Mouse (Mus musculus) layer of hippocampus, adult 8-10 months (tissue): Measurements from ENCODE around the gene Phf21a. TPM values are rescaled to one million over a fixed set of nuclear protein-coding genes. Genes with fewer than 3 reads are reported as not detected.

Experiments
- DNase-seq, 2 experiments: peaks; one replicate each; pipeline ENCODE4 v3.0.0; 2022; ENCODE audit warnings: low spot score in 2 of 2
- microRNA-seq, 2 experiments: library from miRNA; unstranded; fragments of <30 nt; microRNA quantifications; one replicate each; pipeline ENCODE4 v1.2.0; 2022
- total RNA-seq, 4 experiments: library from RNA; stranded (reverse); gene quantifications; 2 replicates each; pipeline ENCODE4 v1.2.4; 2022

Gene Phf21a
- total RNA-seq, 4 experiments from 2014 or later: 139 to 167 (median 156) TPM

DNA sequence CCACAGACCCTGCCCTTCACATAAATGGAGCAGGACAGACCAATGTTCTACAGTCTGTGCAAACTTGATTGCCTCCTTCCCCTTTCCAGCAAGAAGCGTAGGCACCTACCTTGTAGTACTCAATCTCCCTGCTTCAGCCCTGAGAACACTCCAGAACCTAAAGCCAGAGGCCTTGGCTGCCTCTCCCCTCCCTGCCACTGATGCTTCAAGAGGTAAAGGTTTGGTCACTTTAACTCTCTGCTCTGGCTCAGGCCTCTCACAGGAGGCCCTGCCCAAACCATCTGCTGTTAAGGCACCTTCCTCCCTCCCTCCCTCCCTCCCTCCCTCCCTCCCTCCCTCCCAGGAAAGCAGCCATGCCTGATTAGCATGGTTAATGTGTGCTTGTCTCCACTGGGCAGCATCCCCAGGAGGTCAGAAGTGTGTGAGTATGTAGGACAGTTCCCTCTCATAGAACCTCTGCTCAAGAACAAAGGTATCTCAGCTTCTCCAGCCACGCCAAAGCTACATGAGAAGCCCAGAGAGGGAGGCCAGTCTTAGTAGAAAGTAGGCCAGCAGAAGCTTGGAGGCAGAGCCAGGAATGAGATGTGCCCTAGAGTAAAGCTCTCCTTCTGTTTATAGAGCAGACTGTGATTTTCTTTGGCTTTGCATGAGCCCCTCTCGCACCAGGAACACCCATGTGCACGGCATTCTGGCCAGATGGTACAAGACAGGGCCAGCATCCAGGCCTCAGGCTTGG lies 309.8 kb downstream of the Phf21a start:
- DNase-seq: no peak

DNA sequence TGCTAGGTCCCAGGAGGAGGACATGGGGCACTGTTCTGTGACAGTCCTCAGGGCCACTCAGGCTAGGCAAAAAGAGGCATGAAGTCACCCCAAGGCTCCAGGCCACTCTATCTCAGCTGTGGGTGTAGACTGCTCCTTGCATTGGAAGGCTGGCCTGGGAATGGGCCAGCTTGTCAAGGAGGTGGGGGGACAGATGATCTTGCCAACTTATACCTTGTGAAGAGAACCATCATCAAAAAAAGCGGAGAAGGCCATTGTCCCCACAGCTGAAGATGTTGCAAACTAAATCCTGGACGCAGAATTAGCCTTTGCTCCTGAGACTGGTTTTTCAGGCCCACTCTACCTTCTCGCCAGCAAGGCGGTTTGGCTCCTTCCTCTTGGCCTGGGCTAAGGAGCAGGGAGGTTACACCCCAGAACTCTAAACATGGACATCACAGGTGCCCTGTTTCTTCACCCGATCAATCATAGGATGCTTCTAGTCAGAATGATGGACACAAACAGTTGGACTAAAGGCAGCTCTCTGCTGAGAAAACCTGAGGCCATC lies 310.9 kb downstream of the Phf21a start:
- no peak for DNase-seq

DNA sequence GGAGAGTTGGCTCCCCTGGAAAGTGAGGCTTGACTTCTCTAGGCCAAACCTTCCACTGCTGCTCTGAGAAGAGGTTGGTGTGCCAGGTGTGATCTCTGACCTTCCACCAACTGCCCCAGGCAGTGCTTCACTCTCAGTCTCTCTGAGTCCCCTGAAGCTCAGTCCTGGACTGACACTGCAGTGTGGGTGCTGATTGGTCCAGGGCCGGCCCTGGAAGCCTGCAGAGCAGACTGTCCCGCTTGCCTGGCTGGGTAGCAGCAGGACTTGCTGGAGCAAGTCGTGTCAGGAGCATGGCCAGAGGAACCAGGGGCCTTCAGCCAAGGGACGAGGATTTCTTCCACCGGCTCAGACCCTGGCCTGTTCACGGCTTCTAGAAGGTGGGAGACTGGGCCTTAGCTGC lies 311.8 kb downstream of the Phf21a start:
- no peak for DNase-seq

DNA sequence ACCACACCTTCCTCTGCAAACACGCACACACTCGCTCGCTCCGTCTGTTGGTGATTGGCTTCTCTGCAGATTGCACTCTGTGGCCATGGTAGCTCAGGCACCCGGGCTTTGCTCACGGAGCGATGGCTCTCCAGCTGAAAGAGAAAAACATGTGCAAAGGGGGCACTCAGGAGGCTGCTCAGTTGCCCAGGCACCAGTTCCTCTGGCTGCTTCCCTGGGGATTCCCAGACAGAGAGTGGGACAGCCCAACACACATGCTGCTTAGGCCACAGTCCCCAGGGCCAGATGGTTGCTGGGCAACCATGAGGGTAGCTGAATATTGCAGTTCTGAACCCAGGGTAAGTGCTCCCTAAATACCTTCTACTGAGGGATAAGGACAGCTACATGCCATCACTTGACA lies 312.8 kb downstream of the Phf21a start:
- DNase-seq: no peak

DNA sequence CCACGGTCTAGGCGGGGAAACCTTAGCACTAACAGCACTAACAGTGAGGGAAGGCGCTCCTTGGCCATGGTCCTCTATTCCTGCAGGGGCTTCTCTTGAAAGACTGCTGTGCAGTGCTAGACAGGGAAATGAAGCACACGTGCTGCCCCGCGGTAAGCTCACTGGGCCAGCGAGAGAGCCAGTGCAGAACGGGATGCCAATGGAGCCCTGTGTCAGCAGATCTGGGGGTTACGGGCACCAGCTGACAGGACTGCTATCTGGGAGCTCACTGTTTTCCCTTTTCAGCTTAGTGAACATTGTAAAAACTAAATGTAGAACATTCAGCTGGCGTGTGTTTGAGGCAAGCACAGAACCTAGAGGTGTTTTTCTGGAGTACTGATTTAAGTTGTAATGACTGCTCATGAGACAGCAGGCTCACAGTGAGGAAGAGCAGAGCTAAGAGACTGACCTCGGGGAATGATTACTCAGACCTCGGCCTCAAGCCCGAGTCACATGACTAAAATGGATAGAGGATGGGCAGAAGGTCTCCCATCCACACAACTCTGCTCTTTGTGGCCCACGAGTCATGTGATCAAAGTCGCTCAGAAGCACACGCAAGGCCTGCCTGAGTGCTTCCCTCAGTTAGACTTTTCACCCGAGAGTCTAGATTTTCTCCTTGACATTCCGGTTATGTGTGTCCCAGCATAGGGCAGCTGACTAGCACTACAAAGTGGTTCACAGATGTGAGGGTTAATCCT lies 315.6 kb downstream of the Phf21a start:
- DNase-seq: no peak

DNA sequence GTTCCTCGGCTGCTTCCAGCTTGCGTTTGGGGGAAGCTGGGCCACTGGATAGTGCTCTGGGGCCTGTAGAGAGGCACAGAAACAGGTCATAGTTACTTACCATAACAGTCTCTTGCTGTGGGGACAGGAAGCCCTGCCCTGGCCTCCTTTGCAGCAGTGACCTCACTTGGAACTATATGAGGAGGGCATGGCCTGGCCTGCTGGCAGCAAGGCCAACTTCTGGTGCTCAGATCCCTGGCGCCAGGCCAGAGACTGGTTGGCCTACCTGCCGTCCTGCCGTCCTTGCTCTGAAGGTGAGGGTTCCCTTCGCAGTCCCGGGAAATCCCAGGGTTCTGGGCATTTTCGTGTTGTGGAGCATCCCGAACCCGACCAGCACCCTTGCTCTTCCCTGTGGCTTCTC lies 318.8 kb downstream of the Phf21a start:
- no peak for DNase-seq

Small RNA genes within 50 kb of the gene (microRNA-seq; reads per million reads assigned to microRNA genes)
- gene Mir1955 (5.7 to 6.1 reads per million in 2 experiments), gene Mir7000 (6.1 reads per million in 2 experiments)

Other genes starting within 250 kb of the Phf21a start
- 10 to 100 TPM; 27.0 to 29.9 (median 29.1) TPM for gene Chrm4, start 165.9 kb upstream of the Phf21a start, total RNA-seq
- gene Mdk, start 160.8 kb upstream of the Phf21a start, total RNA-seq: 10 to 100 TPM; 21.4 to 27.8 (median 24.1) TPM
- not detected for gene Gm9821, start 147.4 kb upstream of the Phf21a start, total RNA-seq
- 100 to 1,000 TPM; 463 to 479 (median 474) TPM for gene Dgkz, start 117.3 kb upstream of the Phf21a start, total RNA-seq
- gene Creb3l1, start 68.6 kb upstream of the Phf21a start, total RNA-seq: 1 to 10 TPM; 2.5 to 2.8 (median 2.7) TPM